Mouse (Mus musculus) urinary bladder, postnatal 25 days (tissue): Measurements from ENCODE around the gene Klf9.

Experiments used
- DNase-seq: peaks from one replicate; pipeline ENCODE4 v3.0.0; 2022; ENCODE audit warnings: low spot score

Gene Klf9

GRCm38 (mm10) chr19:23164651-23165240 lies 23.7 kb downstream of the Klf9 start:
- DNase-seq: no peak

GRCm38 (mm10) chr19:23166550-23167284 lies 25.7 kb downstream of the Klf9 start:
- no peak for DNase-seq

GRCm38 (mm10) chr19:23168899-23169658 lies 28.1 kb downstream of the Klf9 start:
- no peak for DNase-seq

GRCm38 (mm10) chr19:23169659-23170050 lies 28.6 kb downstream of the Klf9 start:
- DNase-seq: no peak

GRCm38 (mm10) chr19:23170476-23170875 lies 29.4 kb downstream of the Klf9 start:
- DNase-seq: no peak

- DNase-seq: no peak
These were observed 30.1 kb downstream of the Klf9 start for GRCm38 (mm10) chr19:23171136-23171535.

GRCm38 (mm10) chr19:23175090-23175489 lies 34.1 kb downstream of the Klf9 start:
- DNase-seq: no peak

GRCm38 (mm10) chr19:23175511-23175910 lies 34.5 kb downstream of the Klf9 start:
- DNase-seq: no peak

GRCm38 (mm10) chr19:23178533-23178932 lies 37.5 kb downstream of the Klf9 start:
- no peak for DNase-seq

GRCm38 (mm10) chr19:23183493-23183892 lies 42.5 kb downstream of the Klf9 start:
- DNase-seq: no peak

- no peak for DNase-seq
These were observed 43.0 kb downstream of the Klf9 start for GRCm38 (mm10) chr19:23184068-23184467.

- DNase-seq: no peak
These were observed 46.7 kb downstream of the Klf9 start for GRCm38 (mm10) chr19:23187732-23188131.

GRCm38 (mm10) chr19:23188986-23189385 lies 48.0 kb downstream of the Klf9 start:
- DNase-seq: no peak

GRCm38 (mm10) chr19:23189744-23190143 lies 48.7 kb downstream of the Klf9 start:
- no peak for DNase-seq

GRCm38 (mm10) chr19:23191486-23191885 lies 50.5 kb downstream of the Klf9 start:
- no peak for DNase-seq

- no peak for DNase-seq
These were observed 52.0 kb downstream of the Klf9 start for GRCm38 (mm10) chr19:23193076-23193475.

GRCm38 (mm10) chr19:23202106-23202505 lies 61.1 kb downstream of the Klf9 start:
- DNase-seq: no peak

- DNase-seq: no peak
These were observed 62.6 kb downstream of the Klf9 start for GRCm38 (mm10) chr19:23203505-23204053.

GRCm38 (mm10) chr19:23211325-23211724 lies 70.3 kb downstream of the Klf9 start:
- no peak for DNase-seq

GRCm38 (mm10) chr19:23214326-23214725 lies 73.3 kb downstream of the Klf9 start:
- DNase-seq: no peak
